1 mouse cellular context compared by ENCODE assay signal in genomic region chr5:36705390-36705789, GRCm38 (mm10).
TF ChIP-seq lines count a peak whose summit lies in the region.

No protein-coding gene starts in this region.

TF ChIP-seq in MEL, 35 proteins besides CTCF, POLR2A, EP300 and RAD21:
- TF ChIP-seq MYB (IDR thresholded peaks at IDR 0.05; ENCODE audit: low read depth, low read length) (no peak), GATA1 (IDR thresholded peaks at IDR 0.05; ENCODE audit: low read depth, low read length) (no peak), ETS1 (IDR thresholded peaks at IDR 0.05; ENCODE audit: low read depth, low read length) (no peak), MXI1 (IDR thresholded peaks at IDR 0.05; ENCODE audit: low read depth, low read length) (no peak), NRF1 (IDR thresholded peaks at IDR 0.05; ENCODE audit: insufficient read depth, low read depth, low read length, poor library complexity, severe bottlenecking) (no peak), ZMIZ1 (IDR thresholded peaks at IDR 0.05; ENCODE audit: low read depth, low read length) (no peak), POLR2AphosphoS2 (IDR thresholded peaks at IDR 0.05; ENCODE audit: low read length) (no peak), MAZ (IDR thresholded peaks at IDR 0.05; ENCODE audit: low read depth, low read length) (no peak), MAX (IDR thresholded peaks at IDR 0.05; ENCODE audit: low read length) (no peak), ZC3H11A (IDR thresholded peaks at IDR 0.05; ENCODE audit: low read depth, low read length) (no peak), BHLHE40 (IDR thresholded peaks at IDR 0.05; ENCODE audit: borderline replicate concordance, low read depth, low read length) (no peak), RCOR1 (IDR thresholded peaks at IDR 0.05; ENCODE audit: low read depth, low read length) (no peak), TCF12 (IDR thresholded peaks at IDR 0.05; ENCODE audit: low read depth, low read length) (no peak), ZNF384 (IDR thresholded peaks at IDR 0.05; ENCODE audit: low read depth, low read length) (no peak), CHD1 (IDR thresholded peaks at IDR 0.05; ENCODE audit: low read depth, low read length) (no peak), MYC (IDR thresholded peaks at IDR 0.05; ENCODE audit: low read depth, low read length) (no peak), CHD2 (IDR thresholded peaks at IDR 0.05; ENCODE audit: low read length) (no peak), TBP (IDR thresholded peaks at IDR 0.05; ENCODE audit: low read depth, low read length) (no peak), USF2 (IDR thresholded peaks at IDR 0.05; ENCODE audit: borderline replicate concordance in 1 of 2, insufficient read depth in 1 of 2, low read depth in 1 of 2, low read length in 2 of 2) (no peak)
